Mouse (Mus musculus): ENCODE measurements around the gene Mr1.

DNA sequence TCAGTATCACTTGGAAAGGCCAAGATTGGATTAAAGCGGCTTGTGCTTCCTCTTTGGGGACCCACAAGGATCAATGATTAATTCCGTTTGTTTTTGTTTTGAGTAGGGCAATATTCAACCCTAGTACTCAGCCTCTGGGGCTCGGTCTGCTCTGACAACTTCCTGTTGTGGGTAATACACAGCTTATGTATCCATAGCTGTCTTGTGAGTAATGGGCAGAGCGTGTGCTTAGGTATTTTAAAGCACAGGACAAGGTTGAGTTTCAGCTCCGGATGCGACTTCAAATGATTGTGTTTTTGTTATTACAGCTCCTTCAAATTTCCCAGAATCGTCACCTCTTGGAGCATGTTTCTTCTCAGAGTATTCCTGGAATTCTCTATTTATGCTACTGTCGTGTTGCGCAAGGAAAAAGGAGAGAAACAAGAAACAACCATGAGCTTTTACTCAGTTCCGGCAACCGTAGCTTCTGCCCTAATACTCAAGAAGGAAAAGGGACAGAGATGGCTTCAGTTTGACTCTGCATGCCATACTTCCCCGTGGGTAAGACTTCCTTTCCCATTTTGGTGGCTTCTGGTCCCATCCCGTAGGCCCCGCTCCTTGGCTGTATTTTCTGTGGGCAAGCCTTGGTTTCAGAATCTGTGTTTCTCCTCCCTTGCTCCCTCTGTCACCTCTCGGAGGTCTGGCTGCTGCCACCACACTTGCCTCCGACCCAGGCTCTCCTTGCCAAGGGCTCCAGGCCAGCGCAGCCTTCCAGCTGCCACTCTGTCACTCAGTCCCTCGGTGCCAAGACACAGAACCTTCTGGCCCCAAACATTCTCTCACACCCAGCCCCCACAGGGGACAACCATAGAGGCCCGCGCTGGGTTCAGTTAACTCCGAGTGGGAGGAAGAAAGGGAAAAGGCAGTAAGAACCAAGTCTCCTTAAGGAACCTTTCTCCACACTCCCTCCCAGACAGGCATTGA, 24.4 kb downstream of the Mr1 start:
- TF ChIP-seq CTCF (IDR thresholded peaks at IDR 0.05; ENCODE audit: borderline replicate concordance, insufficient read depth, low read length) (no peak), POLR2A (IDR thresholded peaks at IDR 0.05; ENCODE audit: low read depth, low read length) (no peak)

Measured in embryonic fibroblast, embryonic 13.5 days (primary cell).